Mouse (Mus musculus) stomach, embryonic 14.5 days (tissue): ENCODE results near the gene Sept3. TPM values are rescaled to one million over a fixed set of nuclear protein-coding genes. Genes with fewer than 3 reads are reported as not detected.

Experiments used
- ATAC-seq: fragments of 200-750 bp; cut with Nextera tagmentation; 2 replicates; pipeline ENCODE4 v1.8.0; 2017; ENCODE audit warnings: low read depth, moderate TSS enrichment; ENCODE audit not compliant: insufficient number of reproducible peaks, insufficient read depth, low FRiP score
- H3K27ac ChIP-seq: fragments of 300-500 bp; sonication (generic); 2 replicates; pipeline ENCODE4 v1.5.1; 2014; ENCODE audit warnings: mild to moderate bottlenecking, low read length, moderate library complexity, mixed read lengths
- H3K27me3 ChIP-seq: fragments of 300-500 bp; sonication (generic); 2 replicates; pipeline ENCODE4 v1.6.1; 2014; ENCODE audit warnings: low read length, control low read depth, mixed read lengths; ENCODE audit not compliant: control insufficient read depth, insufficient read depth
- H3K36me3 ChIP-seq: fragments of 300-500 bp; sonication (generic); 2 replicates; pipeline ENCODE4 v1.6.1; 2014; ENCODE audit warnings: mild to moderate bottlenecking, control low read depth, low read length, moderate library complexity, mixed read lengths; ENCODE audit not compliant: control insufficient read depth, insufficient read depth
- H3K4me1 ChIP-seq: fragments of 300-500 bp; sonication (generic); 2 replicates; pipeline ENCODE4 v1.6.1; 2014; ENCODE audit warnings: low read length, control low read depth, mixed read lengths; ENCODE audit not compliant: control insufficient read depth, insufficient read depth
- H3K4me2 ChIP-seq: fragments of 300-500 bp; sonication (generic); replicated peaks from 2 replicates; pipeline ENCODE4 v1.6.1; 2014; ENCODE audit warnings: low read depth, low read length, control low read depth
- H3K4me3 ChIP-seq: fragments of 300-500 bp; sonication (generic); 2 replicates; pipeline ENCODE4 v1.5.1; 2014; ENCODE audit warnings: low read depth, low read length, control low read depth
- H3K9ac ChIP-seq: fragments of 300-500 bp; sonication (generic); replicated peaks from 2 replicates; pipeline ENCODE4 v1.6.1; 2014; ENCODE audit warnings: low read depth, mild to moderate bottlenecking, control low read depth, low read length, moderate library complexity, mixed read lengths
- H3K9me3 ChIP-seq: fragments of 300-500 bp; sonication (generic); 2 replicates; pipeline ENCODE4 v1.6.1; 2016; ENCODE audit warnings: low read depth, low read length, control low read depth; ENCODE audit not compliant: control insufficient read depth
- WGBS: fragments of 180-500 bp; shearing (Covaris S2); extraction: QIAGEN DNeasy Blood & Tissue Kit; methylation state at CpG from one replicate; pipeline ENCODE4 v1.1.7; 2014; 5-methylcytosine and 5-hydroxymethylcytosine counted together
- polyA plus RNA-seq: library from polyadenylated mRNA; unstranded; fragments of >200 nt; fragmentation: Nextera tagmentation; extraction: Ambion mirVana; gene quantifications from 2 replicates; pipeline ENCODE4 v1.2.1, GENCODE M21; 2014

The Sept3 gene
- polyA plus RNA-seq = 16.1 and 16.6 TPM in 2 replicates

DNA sequence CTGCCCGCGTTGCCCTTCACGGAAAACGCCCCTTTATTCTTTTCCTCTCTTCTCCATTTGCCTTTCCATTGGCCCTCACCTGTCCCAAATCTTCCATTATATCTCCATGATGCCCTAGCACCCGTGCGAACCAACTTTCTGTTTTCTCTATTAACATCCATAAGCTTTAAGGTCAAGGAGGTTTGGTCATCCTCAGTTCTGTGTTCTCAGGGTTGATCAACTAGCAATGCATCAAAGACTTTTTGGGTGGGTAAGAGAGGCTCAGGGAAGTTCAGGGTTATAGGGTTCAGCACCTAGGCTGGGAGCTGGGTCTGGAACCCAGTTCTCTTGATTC lies at the start of gene Sept3:
Gene Sept3, plus strand, starts transcription at position 301 of the 334 bp plus-strand sequence.
- Histone ChIP-seq H3K9me3 (no peaks in the 10 kb centered on the region), H3K4me3 (peak within 1 kb of the TSS; percentile 47), H3K9ac (peak within 1 kb of the TSS; percentile 58), H3K36me3 (no peaks in the 10 kb centered on the region), H3K27me3 (peaks cover 6% of the 10 kb centered on the region), H3K27ac (peak within 1 kb of the TSS; percentile 1; the same call in 1 of the 2 replicates), H3K4me2 (peak within 1 kb of the TSS; percentile 82), H3K4me1 (peaks cover 13% of the 10 kb centered on the region; the same call in 1 of the 2 replicates)
- 29% methylated on average over 6 of the region's 6 CpGs for WGBS
- no peak for ATAC-seq

DNA sequence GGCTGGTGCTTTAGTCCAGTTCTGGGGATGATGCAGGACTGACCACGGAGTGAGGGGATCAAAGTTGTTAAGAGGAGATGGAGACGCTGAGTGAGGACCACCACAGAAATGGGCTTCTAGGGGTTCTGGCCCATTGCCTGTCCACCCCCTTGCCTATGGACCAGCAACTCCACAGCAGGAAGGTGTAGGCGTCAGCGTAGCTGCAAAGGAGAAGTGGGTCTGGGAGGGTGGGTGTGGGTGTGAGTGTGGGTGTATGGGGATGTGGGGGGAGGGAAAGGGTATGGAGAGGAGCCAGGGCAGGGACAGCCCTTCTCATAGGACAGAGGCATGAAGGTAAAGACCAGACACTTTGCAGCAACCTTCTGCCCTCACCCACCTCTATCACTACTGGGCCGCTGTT lies 48.9 kb upstream of the Sept3 start:
- Histone ChIP-seq H3K4me3 (no peak overlapping the region), H3K4me1 (no peaks in the 10 kb centered on the region), H3K4me2 (no peak overlapping the region), H3K27ac (no peak overlapping the region), H3K9ac (no peak overlapping the region), H3K27me3 (0 out of 2 replicates have a peak, but pooled peaks cover 6% of the 10 kb centered on the region), H3K36me3 (no peaks in the 10 kb centered on the region), H3K9me3 (no peaks in the 10 kb centered on the region)
- ATAC-seq = no peak
- 88% methylated on average over 5 of the region's 5 CpGs for WGBS

DNA sequence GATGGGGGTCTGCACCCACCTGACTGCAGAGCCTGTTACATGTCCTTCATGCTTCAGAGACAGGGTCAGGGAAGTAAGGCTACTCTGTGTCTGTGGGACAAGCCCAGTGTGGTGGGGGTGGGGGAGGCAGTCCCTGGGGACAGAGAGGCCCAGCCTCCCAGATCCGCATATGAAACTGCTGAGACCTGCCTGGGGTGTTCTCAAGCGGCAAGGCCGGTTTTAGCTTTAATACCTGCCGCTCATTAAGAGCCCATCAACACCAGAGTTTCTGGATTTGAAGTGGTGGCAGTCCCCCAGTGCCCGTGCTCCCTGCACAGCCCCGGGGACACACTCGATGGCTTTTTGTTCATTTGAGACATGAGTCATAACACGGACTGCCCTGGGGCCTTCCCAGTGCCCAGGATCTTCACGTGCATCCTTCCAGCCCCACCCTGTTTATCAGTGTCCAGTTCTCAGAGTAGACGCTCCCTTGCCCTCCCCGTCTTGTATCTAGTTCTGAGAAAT lies 45.1 kb upstream of the Sept3 start:
- Histone ChIP-seq H3K4me3 (no peak overlapping the region), H3K27ac (no peak overlapping the region), H3K27me3 (0 out of 2 replicates have a peak, but pooled peaks cover 2% of the 10 kb centered on the region), H3K4me2 (no peak overlapping the region), H3K4me1 (no peaks in the 10 kb centered on the region), H3K36me3 (no peaks in the 10 kb centered on the region), H3K9ac (no peak overlapping the region), H3K9me3 (no peaks in the 10 kb centered on the region)
- 46% methylated on average over 11 of the region's 11 CpGs for WGBS
- no peak; the same call in 1 of the 2 replicates for ATAC-seq

DNA sequence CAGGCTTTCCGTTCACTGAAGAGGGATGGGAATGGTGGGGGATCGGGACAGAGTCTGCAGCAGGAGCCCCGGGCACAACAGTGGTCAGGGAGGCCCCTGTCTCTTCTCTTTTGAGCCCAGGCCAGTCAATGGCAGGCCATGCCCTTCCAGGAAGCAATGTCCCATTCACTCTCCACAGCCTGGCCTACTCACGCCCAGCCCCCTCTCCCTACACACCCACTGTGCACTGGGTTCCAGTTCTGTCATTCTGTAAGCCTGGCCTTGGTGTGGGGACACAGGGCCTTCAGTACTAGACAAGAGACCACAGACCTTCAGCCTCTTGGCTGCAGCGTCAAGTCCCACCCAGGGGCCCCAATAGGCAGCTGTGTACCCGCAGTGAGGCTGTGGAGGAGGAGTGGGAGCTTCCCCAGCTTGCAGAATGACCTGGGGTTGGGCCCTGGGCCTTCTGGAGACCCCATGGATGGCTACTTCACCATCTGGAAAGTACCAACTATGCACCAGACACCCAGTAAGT lies 44.5 kb upstream of the Sept3 start:
- Histone ChIP-seq H3K9me3 (no peaks in the 10 kb centered on the region), H3K4me3 (no peak overlapping the region), H3K36me3 (no peaks in the 10 kb centered on the region), H3K27ac (no peak overlapping the region), H3K27me3 (no peaks in the 10 kb centered on the region), H3K4me1 (no peaks in the 10 kb centered on the region), H3K9ac (no peak overlapping the region), H3K4me2 (no peak overlapping the region)
- 73% methylated on average over 6 of the region's 6 CpGs for WGBS
- no peak for ATAC-seq

DNA sequence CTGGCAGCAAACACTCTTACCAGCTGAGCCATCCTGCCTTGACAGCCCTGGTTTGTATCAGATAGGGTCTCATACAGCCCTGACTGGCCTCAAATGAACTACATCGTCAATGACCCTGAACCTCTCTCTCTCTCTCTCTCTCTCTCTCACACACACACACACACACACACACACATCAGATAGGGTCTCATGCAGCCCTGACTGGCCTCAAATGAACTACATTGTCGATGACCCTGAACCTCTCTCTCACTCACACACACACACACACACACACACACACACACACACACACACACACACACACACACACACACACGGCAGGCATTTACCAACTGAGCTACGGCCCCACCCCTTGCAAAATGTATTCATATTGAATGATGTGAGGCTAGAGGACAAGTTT lies 43.6 kb upstream of the Sept3 start:
- Histone ChIP-seq H3K4me1 (no peaks in the 10 kb centered on the region), H3K27ac (no peak overlapping the region), H3K9me3 (no peaks in the 10 kb centered on the region), H3K4me2 (no peak overlapping the region), H3K4me3 (no peak overlapping the region), H3K27me3 (no peaks in the 10 kb centered on the region), H3K36me3 (no peaks in the 10 kb centered on the region), H3K9ac (no peak overlapping the region)
- ATAC-seq = no peak
- 69% methylated on average over 4 of the region's 4 CpGs for WGBS

DNA sequence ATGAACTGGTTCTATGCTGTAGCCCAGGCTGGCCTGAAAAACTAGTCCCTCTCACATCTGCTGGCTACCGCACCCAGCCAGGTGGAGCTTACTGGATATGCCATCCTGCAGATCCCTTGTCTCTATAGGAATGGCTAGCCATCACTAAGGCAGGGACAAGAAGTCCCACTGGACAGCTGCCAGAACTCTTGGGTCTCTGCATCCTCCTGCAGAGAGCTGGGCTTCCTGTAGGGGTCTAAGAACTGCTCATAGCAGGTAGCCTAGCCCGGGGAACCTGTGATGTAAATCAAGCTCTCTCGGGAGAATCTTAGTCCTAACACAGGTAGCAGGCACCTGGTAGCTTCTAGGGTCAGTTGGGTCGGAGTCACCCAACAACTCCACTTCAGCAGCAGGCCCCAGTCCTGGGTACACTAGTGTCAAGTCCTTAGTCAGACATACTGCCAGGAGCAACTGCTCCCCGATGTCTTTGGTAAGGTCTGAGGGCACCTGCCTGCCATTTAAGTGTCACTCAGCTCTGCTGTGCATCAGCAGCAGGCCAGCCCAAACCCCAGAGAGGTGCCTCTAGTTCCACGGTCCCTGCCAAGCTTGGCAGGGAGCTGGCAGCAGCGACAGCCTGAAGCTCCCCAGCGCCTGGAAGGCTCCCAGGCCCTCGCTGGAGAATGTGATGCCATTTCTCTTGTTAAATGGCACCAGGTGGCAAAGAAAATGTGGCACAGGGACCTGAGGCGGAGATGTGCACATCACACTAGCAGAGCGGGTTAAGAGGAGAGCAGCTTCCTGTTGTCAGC lies 42.9 kb upstream of the Sept3 start:
- H3K27me3 ChIP-seq = no peaks in the 10 kb centered on the region
- H3K27ac ChIP-seq = no peak overlapping the region
- H3K4me1 ChIP-seq = no peaks in the 10 kb centered on the region
- H3K4me2 ChIP-seq = no peak overlapping the region
- 69% methylated on average over 11 of the region's 11 CpGs for WGBS
- no peaks in the 10 kb centered on the region for H3K9me3 ChIP-seq
- no peak for ATAC-seq
- H3K9ac ChIP-seq = no peak overlapping the region
- no peaks in the 10 kb centered on the region for H3K36me3 ChIP-seq
- no peak overlapping the region for H3K4me3 ChIP-seq

DNA sequence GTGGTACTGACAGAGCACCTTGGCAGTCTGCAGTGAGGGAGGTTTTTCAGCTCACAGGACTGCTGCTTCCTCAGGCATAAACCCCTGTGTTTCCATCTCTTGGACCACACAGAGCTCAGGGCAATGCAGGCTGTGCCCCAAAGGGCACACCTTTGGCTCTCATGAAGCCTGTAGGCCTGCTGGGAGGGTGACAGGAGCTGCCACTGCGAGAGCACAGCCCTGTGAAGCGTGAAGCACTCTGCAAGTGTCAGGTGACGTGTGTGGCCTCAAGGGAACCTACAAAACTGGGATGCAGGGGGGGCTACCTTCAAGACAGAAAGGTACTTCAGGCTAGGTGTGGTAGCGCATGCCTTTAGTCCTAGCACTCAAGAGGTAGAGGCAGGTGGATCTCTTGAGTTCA lies 42.0 kb upstream of the Sept3 start:
- no peaks in the 10 kb centered on the region for H3K4me1 ChIP-seq

DNA sequence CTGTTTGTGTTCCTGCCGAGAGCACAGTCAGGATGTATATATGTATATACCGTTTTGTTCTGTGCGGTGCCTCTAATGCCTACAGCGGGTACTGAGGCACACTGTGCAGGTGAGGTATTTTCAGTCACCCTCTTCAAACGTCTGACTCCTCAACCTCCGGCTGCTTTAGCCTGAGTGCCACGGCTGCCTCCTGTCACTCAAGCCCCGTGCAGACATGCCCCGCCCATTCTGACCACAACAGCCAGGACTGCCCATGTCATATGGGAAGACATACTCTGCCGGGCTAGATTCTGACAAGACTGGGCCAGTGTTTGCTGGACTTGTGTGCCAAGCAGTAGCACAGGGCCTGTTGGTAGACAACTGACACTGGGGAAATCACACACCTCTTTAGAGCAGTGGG lies 39.0 kb upstream of the Sept3 start:
- Histone ChIP-seq H3K27me3 (no peaks in the 10 kb centered on the region), H3K9ac (no peak overlapping the region), H3K4me3 (no peak overlapping the region), H3K4me2 (no peak overlapping the region), H3K9me3 (no peaks in the 10 kb centered on the region), H3K4me1 (no peaks in the 10 kb centered on the region), H3K27ac (no peak overlapping the region), H3K36me3 (no peaks in the 10 kb centered on the region)
- WGBS = 62% methylated on average over 10 of the region's 10 CpGs
- ATAC-seq = 0 out of 2 replicates have a peak, but pooled peaks have one; percentile 35

More for the DNA sequence above, 42.0 kb upstream of the Sept3 start:
- Histone ChIP-seq H3K27ac (no peak overlapping the region), H3K4me3 (no peak overlapping the region), H3K36me3 (no peaks in the 10 kb centered on the region), H3K9me3 (no peaks in the 10 kb centered on the region), H3K4me2 (no peak overlapping the region), H3K9ac (no peak overlapping the region), H3K27me3 (no peaks in the 10 kb centered on the region)
- 72% methylated on average over 4 of the region's 4 CpGs for WGBS
- ATAC-seq = no peak
